Mouse (Mus musculus): ENCODE measurements around the gene Smad3.

Smad3 gene

DNA sequence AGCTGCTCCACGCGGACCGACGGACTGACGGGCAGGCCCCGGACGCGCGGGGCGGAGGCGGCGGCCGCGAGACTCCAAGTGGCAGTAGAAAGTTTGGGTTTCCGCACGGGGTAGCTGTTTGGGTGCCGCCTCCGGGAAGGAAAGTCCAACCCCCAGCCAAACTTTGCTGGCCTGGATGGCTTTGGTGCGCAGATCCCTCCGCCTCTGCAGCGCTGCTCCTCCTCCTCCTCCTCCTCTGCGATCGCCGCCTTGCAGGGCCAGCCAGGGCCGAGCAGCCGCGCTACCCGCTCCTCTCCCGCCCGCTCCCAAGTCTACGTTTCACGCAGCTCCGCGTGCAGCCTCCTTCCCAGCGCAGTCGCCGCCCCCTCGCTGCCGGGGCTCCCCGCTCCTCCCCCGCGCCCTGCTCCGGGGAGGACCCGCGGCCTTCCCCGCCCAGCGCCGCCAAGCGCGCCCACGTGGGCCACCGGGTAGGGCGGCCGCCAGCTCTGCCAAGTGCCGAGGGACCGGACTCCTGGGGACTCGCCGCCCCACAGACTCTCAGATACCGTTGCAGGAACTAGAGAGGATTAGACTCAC is at the start of gene Smad3:
Gene Smad3, minus strand, starts transcription at position 130 of the 576 bp plus-strand sequence.
- DNase-seq (ENCODE audit: low spot score), result no peak

DNA sequence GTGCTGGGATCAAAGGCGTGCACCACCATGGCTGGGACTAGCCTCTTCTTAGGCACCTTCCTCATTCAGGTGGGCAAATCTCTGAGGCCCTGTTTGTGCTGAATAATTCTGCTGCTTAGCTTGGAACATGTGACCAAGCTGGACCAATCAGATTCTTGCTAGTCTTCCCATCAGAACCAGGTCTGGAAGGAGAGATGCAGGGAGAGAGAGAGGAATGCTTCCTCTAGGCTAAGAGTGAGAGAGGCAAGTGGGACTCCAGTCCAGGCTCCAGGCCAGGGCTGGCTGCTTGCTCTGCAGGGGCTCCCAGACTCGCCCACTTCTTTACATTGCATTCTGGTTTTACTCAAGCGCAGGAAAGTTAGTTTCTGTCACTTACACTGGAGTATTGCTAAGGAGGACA is 47.1 kb upstream of the Smad3 start:
- DNase-seq (ENCODE audit: low spot score), result no peak

DNA sequence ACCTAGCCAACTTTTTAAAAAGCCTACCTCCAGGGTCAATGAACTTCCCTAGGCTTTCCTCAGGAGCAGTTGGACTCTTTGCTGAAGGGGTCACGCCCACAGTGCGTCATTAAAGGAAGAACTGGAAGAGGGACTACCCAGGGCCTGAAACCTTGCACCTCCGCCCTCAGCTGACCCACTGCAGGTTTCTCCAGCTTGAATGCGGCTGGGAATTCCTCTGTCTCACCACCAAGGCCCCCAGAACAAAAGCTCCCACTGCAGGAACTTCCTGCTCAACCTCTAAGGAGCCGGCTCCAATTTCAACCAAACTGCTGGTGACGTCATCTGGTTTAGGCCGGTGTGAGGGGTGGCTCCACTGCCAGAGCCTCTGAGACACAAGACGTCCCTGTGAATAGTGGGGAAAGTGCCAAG is 45.4 kb upstream of the Smad3 start:
- DNase-seq (ENCODE audit: low spot score), result no peak

DNA sequence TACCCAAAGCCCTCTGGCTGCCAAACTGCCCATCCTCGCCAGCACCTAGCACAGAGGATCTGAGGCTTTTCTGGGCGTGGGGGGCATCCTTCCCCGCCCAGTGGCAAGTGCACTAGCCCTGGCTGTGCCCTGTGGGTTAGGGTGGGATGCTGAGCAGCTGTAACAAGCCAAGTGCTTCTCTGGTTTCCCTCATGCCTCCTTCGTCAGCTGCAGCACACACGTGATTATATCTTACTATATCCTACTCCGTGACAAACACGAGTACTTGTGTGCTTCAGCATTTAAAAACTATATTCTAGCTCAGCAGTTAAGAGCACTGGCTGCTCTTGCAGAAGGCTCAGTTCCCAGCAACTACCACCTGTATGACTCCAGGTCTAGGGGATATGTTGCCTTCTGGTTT is 44.7 kb upstream of the Smad3 start:
- no peak for DNase-seq (ENCODE audit: low spot score)

DNA sequence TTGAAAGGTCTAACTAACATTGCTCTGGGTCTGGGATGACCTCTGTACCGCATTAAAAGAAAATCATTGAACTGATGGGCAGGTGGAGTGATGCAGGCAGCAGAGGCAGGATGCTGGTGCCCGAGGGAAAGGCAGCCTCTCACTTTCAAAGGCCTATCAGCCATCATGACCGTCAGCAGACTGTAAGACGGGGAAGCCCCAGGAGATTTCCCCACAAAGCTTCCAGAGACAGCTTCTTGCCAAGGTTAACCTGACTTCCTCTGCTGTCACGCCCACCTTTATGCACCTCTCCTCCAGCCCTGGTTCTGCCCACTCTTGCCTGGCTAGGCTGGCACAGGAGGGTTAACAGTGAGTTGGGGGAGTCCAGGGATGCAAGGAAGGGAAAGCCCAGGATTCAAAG is 44.3 kb upstream of the Smad3 start:
- no peak for DNase-seq (ENCODE audit: low spot score)

DNA sequence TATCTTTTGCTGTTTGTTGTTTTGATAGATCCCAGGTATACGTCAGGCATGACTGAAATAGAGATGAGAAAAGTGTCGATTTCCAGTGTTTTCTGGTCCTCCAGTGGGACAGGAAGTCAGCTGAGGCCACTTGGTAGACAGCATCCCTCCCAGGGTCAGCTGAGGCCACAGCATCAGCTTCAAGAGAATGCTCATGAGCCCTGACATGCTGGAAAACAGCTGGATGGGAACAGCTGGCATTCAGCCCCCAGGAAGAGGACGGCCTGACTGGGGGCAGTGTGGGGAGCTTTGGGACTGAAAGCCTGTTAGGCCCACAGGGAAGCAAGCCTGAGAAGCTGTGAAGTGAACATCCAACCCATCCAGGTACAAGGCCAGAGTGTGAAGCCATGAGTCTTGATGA is 38.6 kb upstream of the Smad3 start:
- no peak for DNase-seq (ENCODE audit: low spot score)

DNA sequence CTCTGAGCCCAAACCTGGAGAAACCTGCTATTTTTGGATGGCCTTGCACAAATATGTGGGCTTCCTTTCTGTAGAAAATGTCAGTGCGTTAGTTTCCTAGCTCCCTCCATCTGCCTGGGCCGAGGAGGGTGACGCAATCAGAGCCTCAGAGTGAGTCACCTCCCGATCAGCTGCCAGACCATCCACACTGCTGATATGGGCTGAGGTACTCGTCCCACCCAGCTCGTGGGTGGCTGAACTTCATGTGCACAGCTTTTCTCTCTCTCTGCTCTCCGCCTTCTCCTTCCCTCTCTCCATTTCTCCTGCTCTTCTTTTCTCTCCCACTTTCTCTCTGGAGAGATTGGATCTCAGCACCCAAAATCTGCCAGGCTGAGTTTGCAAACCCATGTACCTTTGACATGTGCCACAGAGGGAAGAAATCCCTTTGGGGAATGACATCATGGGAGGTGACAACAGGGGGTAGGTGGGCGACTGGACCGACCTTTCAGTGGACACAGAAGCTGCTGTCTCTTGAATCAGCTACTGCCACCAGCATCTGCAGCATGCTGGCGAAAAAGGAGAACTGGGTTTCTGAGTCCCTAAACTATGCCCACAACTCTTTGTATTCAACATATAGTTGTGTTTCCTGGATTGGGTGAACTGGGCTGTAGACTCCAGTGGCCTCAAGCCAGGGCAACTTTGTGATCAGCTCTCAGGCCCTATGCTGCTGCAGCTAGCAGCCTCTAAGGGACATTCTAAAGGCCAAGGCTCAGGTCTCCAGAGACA is 36.1 kb upstream of the Smad3 start:
- DNase-seq (ENCODE audit: low spot score), result peak; percentile 66

DNA sequence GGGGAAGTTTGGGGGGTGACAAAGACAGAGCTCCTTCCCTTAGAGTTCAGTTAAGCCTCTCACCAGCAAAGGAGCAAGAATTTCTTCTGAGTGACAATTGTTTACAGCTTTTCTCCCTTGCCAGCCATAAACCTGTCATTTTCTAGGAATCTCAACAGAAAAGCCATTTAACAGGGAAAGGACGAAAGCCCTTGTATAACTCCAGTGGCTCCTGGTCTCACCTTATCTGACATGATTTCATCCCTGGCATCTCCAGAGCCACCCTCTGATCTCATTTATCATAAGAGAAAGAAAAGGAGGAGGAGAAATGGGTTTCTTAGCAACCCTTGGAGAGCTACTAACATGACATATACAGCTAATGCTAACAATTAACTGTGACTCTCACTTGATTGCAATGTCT is 33.9 kb upstream of the Smad3 start:
- no peak for DNase-seq (ENCODE audit: low spot score)

DNA sequence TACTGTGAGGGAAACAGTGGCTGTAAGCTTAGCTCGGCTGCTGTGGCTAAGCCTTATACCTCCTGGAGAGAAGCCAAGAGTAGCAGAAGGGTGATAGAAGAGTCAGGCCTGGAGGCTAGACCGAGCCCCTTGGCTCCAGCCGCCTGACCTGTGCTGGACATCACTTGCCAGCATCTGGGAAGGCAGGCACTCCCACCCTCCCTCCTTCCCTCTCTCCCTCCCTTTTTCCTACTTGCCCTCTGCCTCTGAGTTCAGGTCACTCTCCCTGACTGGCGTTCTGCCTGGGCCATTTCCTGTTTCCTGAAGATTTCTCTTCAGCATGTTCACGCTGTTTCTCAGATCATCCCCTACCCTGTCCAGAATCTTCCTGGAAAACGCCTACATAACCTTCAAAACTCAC is 33.5 kb upstream of the Smad3 start:
- no peak for DNase-seq (ENCODE audit: low spot score)

DNA sequence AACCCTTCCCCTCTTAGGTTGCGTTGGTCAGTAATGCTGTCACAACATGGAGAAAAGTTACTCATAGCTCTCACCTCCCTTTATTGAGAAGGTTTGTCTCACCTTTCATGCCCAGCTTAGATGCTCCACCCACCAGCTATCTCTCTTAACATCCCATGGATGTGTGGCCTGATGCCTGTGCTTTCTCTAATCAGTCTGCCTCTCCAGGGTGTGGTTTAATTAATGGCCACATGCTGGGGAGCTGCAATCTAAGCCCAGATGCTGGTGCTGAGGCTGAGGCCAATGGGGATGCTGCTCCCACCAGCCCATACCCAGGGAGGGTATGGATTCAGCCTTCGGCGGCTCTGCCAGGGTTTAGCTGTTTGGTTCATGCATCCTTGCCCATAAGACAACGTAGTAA is 32.4 kb upstream of the Smad3 start:
- DNase-seq (ENCODE audit: low spot score), result no peak

DNA sequence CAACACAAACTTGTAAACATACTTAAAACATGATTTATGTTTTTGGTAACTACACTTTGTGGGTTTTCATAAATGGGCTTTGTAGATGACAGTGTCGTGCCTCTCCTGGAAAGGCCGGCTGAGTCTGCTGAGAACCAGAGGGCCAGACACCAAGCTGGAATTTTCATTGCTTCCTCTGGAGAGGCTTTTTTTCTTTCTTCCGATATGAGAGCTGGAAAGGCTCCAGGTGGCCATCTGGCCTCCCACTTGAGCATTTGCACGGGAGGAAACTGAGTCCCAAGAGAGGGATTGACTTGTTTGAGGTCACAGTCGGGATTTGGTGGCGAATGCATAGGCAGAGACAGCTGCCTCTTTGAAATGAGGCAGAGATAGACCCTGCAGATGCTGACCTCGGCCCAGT is 31.6 kb upstream of the Smad3 start:
- DNase-seq (ENCODE audit: low spot score), result no peak

DNA sequence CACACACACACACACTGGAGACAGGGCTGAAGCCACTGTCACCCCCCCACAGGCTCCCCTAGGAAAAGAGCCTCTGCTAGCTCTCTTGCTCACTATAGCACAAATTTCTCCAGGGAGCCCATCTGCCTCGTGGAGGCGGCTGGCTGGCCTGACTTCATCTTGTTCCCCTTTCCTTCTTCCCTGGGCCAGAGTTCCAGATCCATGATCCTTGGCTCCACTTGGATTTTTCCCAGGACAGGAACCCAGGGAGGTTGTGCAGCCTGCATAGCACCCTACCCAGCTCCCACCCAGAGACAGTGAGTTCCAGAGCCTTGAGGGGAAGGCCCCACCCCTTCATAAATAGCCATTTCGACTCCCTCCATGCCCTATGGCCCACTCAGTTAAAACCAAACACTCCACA is 29.8 kb upstream of the Smad3 start:
- DNase-seq (ENCODE audit: low spot score), result no peak

DNA sequence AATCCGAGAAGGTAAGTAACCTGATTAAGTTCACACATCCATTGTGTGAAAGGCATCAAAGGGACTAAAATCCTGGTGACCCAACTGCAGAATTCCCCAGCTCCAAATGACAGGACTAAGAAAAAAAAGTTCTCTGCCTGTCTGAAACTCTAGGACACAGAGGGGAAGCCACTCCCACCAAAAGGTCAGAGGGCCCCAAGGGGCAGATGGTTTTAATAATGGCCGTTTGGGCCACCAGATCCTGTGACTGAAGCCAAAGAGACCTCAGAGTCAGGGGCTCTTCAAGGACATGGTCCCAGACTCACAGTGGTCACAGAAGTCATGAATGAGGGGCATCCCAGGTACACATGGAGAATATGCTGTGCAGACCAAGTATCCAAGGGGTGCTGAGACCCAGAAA is 29.3 kb upstream of the Smad3 start:
- no peak for DNase-seq (ENCODE audit: low spot score)

DNA sequence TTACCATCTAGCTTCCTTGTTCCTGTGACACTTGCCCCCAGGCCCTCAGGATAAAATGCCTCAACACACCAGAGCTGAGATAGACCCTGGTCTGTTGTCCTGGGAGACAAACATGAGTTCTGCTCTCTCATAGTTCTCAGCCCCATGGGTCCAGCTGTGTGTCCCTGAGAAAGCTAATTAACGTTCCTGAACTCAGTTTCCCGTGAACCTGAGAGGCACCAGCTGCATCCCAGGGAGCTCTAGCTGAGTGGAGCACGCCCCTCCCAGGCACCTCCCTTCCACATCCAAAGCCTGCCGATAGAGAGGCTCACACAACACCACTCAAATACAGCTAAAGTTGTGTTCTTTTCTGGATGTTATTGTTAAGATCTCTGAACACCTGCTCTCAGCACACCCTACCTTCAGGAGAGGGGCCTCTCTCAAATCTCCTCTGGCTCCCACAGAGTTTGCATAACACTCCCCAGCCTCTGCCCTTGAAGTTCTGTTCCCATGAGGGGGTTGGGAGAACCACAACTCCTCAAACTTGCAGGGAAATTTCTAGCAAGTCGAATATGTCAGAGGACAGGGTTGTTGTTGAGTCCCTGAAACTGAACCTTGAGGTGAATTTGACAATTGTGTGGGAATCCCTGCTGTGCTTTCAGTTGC is 28.4 kb upstream of the Smad3 start:
- no peak for DNase-seq (ENCODE audit: low spot score)

DNA sequence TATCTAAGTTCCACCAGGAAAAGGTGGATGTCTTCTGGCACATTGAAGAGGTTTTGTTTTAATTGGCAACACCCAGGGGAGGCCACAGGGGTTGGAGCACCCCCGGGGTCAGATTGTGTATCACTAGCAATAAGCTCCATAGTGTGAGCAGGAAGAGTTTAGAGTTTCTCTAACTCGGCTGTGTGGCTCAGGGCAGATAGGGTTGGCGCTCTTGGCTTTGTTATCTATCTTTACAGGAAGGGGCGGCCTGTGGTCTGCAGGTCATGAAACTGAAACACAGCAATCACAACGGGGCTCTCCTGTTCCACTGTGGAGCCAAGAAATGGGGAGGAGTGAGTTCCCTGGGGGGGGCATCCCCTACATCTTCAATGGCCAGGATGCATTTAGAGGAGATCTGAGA is 27.7 kb upstream of the Smad3 start:
- no peak for DNase-seq (ENCODE audit: low spot score)

DNA sequence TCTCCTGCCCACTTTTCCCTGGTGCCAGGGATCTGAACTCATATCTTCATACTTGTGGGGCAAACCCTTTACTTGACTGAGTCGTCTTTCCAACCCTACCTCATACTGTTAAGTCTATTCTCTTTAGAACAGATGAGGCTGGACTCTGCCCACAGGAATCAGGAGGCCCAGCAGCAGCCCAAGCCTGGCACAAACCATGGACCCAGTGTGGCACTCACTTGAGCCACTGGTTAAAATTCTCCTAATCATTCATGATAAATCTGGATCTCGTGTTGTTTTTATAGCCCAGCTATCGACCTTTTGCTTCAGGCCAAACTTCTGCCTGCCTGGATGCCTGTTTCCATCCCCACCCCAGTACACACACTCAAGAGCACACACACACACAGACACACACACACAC is 26.8 kb upstream of the Smad3 start:
- no peak for DNase-seq (ENCODE audit: low spot score)

DNA sequence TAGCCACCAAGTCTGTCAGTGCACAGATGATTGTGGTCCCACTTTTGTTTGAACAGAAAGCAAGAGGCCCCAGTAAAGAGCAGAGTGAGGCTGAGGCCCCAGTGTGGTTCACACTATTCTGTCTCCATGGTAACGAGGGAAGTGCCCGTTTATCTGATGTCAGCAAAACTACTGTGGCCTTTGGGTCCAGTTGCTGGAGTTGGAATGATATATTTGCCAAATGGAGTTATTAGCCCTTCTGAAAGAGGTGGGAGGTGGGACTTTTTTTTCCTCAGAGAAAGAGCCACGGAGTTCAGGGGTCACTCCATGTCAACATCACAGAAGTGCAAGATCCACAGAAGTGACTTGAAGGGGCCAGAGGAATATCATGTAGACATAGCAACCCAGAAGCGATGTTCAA is 24.9 kb upstream of the Smad3 start:
- DNase-seq (ENCODE audit: low spot score), result no peak

DNA sequence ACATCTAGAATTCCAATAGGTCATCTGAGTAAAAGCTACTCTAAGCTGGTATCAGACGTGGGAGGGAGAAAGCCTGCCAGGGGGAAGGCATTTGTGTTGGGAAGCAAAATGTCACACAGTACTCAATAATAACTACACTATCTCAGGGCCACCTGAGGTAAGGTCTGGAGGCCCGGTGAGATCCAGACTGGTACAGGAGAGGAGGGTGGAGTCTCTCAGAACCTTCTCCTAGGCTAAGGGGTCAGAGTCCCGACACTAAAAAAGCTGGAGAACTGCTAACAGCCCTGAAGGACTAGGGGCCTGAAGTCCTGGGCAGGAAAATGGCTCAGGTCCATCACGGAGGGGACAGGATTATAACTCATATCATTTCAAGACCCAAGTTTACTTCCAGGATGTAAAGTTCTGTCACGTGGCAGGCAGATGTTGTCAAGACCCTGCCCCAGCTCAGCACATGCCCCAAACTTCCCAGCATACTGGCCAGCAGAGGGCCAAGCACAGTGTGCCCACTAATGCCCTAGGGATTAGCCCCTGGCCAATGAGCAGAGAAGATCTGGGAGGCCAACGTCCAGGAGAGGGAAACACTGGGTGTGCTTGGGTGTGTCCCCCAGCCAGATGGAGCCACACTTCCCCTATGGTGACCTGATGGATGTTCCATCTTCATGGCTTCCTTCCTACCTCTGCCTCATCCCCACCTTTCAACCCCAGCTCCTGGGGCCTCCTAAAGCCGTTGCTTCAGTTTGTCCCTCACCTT is 24.1 kb upstream of the Smad3 start:
- no peak for DNase-seq (ENCODE audit: low spot score)

DNA sequence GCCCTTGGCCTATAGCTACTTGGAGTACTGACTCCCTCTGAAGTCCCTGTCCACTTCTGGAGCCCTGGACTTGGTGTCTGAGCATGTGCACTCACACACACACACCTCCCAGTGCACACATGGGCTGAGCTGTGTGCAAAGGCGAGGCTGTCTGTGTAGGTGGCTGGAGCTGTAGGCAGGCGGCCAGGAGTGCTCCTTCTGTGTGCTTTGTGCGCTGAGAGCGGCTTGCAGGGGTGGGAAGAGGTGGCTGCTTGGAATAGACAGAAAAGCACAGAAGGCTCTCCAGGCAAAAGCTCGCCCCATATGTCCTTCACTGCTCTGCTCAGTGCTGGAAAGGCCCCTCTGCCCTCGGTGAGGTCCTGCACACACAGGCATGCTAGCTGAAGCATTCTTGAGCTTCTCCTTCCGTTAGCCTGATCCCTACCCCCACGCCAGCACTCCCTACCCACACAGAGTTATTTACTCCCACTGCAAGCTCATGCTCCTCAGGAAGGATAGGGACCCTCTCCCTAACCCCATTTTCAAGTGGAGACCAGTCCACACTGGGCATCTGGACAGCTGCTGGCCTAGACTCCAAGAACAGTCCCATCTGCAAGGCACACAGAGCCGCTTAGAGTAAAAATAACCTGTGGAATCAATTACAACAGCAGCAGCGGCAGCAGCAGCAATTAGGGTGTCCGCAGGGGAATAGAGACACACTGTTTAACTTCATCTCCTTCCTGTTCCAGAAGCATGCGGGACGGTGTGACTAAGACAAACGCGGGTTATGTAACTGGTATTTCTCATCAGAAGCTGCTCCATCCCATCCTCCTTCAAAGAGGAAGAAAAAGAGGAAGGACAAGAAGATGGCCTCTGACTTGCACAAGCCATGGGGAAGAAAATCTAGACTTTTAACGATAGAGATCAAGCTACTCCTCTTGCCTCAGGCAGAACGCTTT is 22.4 kb upstream of the Smad3 start:
- peak; percentile 64 for DNase-seq (ENCODE audit: low spot score)

DNA sequence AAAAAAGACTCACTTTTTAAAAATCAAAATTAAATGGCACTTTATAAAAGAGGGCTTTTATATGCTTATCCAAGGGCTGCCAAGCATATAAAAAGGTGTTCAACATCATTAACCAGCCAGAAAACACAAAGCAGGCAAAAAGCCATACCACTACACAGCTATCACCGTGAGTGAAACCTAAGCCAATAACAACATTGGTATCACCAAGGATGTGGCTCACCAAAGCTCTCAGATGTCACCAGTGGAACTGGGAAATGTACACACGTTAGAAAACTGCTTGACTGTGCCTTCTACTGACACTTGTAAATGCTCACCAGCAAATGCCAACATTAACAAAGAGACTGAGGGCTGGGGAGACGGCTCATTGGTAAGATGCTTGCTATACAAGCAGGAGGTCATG is 18.9 kb upstream of the Smad3 start:
- DNase-seq (ENCODE audit: low spot score), result no peak

DNA sequence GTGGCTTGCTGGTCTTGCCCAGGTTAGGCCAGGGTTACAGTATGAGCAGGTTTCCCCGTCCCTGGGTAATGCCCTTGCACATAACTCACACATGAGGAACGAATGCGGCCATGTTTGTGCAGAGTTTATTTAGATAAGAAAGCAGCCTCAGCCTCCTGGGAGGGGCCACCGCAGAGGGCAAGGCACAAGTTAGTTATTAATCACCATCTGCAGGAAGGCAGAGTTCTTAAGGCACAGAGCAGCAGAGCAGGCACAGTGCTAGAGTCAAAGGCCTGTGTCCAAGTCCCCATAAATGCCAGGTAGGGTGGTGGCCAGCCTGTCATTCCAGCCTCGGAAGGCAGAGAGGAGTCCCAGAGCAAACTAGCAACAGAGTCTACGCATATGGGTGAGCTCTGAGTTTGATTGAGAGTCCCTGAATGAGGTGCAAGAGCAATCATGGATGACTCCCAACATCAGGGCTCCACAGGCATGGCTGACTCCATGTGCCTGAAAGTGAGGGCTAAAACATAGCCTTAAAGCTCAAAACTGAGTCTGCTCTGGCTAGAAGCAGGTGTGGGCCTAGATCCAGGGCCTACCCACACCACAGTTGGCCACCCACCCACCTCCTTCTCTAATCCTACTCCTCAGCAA is 17.2 kb upstream of the Smad3 start:
- DNase-seq (ENCODE audit: low spot score), result no peak

All from layer of hippocampus, adult 9-10 months (tissue).